In genomic region chr2:156401331-156401730, GRCm38 (mm10) we compare ENCODE assay signal across 8 mouse cellular contexts. TPM values are rescaled to one million over a fixed set of nuclear protein-coding genes. Genes with fewer than 3 reads are reported as not detected.
DNase-seq lines count a peak whose midpoint lies in the region; ATAC-seq lines count a peak whose summit lies in the region.

No protein-coding gene starts in this region.

- peaks cover 5% of the 10 kb centered on the region for H3K4me1 ChIP-seq in hindbrain, embryonic 11.5 days (replicated peaks; ENCODE audit: control insufficient read depth, insufficient read depth, low read length)

- H3K9ac ChIP-seq in hindbrain, embryonic 11.5 days (ENCODE audit: low read depth, low read length) = peak overlapping the region; percentile 50

- no peaks in the 10 kb centered on the region for H3K36me3 ChIP-seq in hindbrain, embryonic 11.5 days (ENCODE audit: control insufficient read depth, insufficient read depth, low read length)

- WGBS in hindbrain, embryonic 11.5 days = 2% methylated on average over 9 of the region's 9 CpGs

- peak overlapping the region; percentile 54; the same call in 1 of the 2 replicates for H3K27ac ChIP-seq in hindbrain, embryonic 11.5 days (ENCODE audit: low read depth, low read length)

- H3K4me2 ChIP-seq in hindbrain, embryonic 11.5 days (replicated peaks; ENCODE audit: low read depth, low read length) = peak overlapping the region; percentile 27

- no peak overlapping the region for H3K4me3 ChIP-seq in hindbrain, embryonic 11.5 days (ENCODE audit: low read depth, low read length)

- peak; percentile 34 to 66 for DNase-seq in cerebellum, postnatal 4 days (ENCODE audit: low spot score in 2 of 2)
- no peak for DNase-seq in cerebellum, adult 9-10 months
- DNase-seq in c-Kit-positive CD71-positive TER-119-negative erythroid progenitor cells, embryonic 14.5 days (ENCODE audit: low read depth) = peak; percentile 65
- peak; percentile 85 for DNase-seq in hindbrain, embryonic 11.5 days (ENCODE audit: low spot score)
- peak; percentile 42 to 44 for DNase-seq in layer of hippocampus, postnatal 25 days (ENCODE audit: extremely low spot score in 1 of 2, low spot score in 1 of 2)
- peak; percentile 46 to 67 for DNase-seq in right cerebral cortex, postnatal 36 days (ENCODE audit: low spot score in 2 of 2)
- no peak for DNase-seq in gastrocnemius, adult 18-20 months (ENCODE audit: low spot score)

- ATAC-seq in hindbrain, embryonic 11.5 days (ENCODE audit: low FRiP score) = peak; percentile 92
- ATAC-seq in megakaryocyte, adult 5-6 weeks (ENCODE audit: poor library complexity, severe bottlenecking) = peak; percentile 33; the same call in 1 of the 2 replicates

- no peaks in the 10 kb centered on the region for H3K9me3 ChIP-seq in hindbrain, embryonic 11.5 days (ENCODE audit: control insufficient read depth, low read length)

- H3K27me3 ChIP-seq in hindbrain, embryonic 11.5 days (ENCODE audit: control insufficient read depth, insufficient read depth, low read length) = no peaks in the 10 kb centered on the region

RNA-seq across cellular contexts. Expression of gene Epb41l1, which starts 19.4 kb away (rescaled TPM):
- 4.0 and 5.0 TPM in 2 replicates for polyA plus RNA-seq in hindbrain, embryonic 11.5 days (2014; fragmentation: Nextera tagmentation; extraction: Ambion mirVana)
- 100 to 1,000 TPM; 310 to 347 TPM for total RNA-seq in layer of hippocampus, postnatal 25 days (2021)
- 0.71 and 0.98 TPM in 2 replicates for total RNA-seq in megakaryocyte, adult 5-6 weeks (2015)
- total RNA-seq in megakaryocyte, adult 5-6 weeks (2017) = 0.48 and 0.69 TPM in 2 replicates
- total RNA-seq in gastrocnemius, adult 18-20 months (2021) = 1 to 10 TPM; 4.6 to 4.8 TPM

Comparison
In these comparisons a context has a peak if more than half of its experiments do, and no peak if none do; other contexts are left out.
1. DNase-seq: peak in cerebellum, postnatal 4 days (2 of 2), c-Kit-positive CD71-positive TER-119-negative erythroid progenitor cells, embryonic 14.5 days (single experiment), hindbrain, embryonic 11.5 days (single experiment), layer of hippocampus, postnatal 25 days (2 of 2) and right cerebral cortex, postnatal 36 days (2 of 2); none in cerebellum, adult 9-10 months (single experiment) and gastrocnemius, adult 18-20 months (single experiment).
2. RNA of gene Epb41l1, which starts 19.4 kb away (total RNA-seq): 310 to 347 TPM in layer of hippocampus, postnatal 25 days; 4.6 to 4.8 TPM in gastrocnemius, adult 18-20 months and 0.48 to 0.98 TPM in megakaryocyte, adult 5-6 weeks; every median in the first group is over 10 times any median in the second.